Mouse (Mus musculus): ENCODE data around the gene Vps33b.
"Not testable (repeated sequence)": the region's sequence is repeated elsewhere in the genome, so short reads cannot be mapped to it uniquely, and the experiment has no call there.

DNA sequence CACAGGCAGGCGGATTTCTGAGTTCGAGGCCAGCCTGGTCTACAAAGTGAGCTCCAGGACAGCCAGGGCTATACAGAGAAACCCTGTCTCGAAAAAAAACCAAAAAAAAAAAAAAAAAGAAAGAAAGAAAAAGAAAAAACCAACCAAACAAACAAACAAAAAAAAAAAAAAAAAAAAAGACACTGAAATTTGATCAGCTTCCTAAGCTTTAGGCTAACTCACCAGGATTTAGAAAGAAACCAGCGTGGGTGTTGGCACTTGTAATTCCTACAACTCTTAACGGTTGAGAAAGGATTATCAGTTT is 55.3 kb downstream of the Vps33b start:
- not testable (repeated sequence) for TF ChIP-seq CTCF (IDR thresholded peaks at IDR 0.05; ENCODE audit: borderline replicate concordance, extremely low read depth, insufficient read depth, insufficient read length); POLR2A (IDR thresholded peaks at IDR 0.05; ENCODE audit: borderline replicate concordance, extremely low read depth, insufficient read depth, insufficient read length, poor library complexity, severe bottlenecking)

All from brain, embryonic 14.5 days (tissue).